Mouse (Mus musculus): Measurements from ENCODE around the gene Paqr4.

The Paqr4 gene

DNA sequence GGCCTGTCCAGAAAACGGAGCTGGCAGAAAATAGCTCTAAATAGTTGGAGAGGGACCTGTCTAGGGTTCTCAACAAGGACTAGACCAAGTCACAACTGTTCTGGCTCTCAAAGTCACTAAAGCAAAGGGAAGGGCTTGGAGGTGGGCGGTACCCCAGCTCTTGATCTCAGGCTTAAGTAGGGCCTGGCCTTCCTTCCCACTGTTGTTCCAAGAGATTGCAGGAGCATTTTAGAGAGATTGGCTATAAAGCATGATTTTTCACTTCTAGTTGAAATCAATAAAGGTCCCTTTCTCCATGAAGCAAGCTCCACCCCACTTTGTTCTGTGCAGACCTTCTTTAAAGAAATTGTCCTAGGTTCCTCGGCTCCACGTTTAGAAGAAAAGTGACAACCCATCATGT lies 15.2 kb downstream of the Paqr4 start:
- DNase-seq, result no peak

- no peak for DNase-seq
These were observed 18.1 kb downstream of the Paqr4 start, which contains the start of gene 1520401A03Rik for GRCm38 (mm10) chr17:23722376-23723125. Gene 1520401A03Rik (minus strand): TSS chr17:23722783.

- DNase-seq, result no peak
These were observed 18.8 kb downstream of the Paqr4 start for GRCm38 (mm10) chr17:23721886-23722285.

GRCm38 (mm10) chr17:23719455-23719854 lies 21.2 kb downstream of the Paqr4 start:
- no peak for DNase-seq

GRCm38 (mm10) chr17:23717003-23717402 lies 23.7 kb downstream of the Paqr4 start:
- no peak for DNase-seq

DNA sequence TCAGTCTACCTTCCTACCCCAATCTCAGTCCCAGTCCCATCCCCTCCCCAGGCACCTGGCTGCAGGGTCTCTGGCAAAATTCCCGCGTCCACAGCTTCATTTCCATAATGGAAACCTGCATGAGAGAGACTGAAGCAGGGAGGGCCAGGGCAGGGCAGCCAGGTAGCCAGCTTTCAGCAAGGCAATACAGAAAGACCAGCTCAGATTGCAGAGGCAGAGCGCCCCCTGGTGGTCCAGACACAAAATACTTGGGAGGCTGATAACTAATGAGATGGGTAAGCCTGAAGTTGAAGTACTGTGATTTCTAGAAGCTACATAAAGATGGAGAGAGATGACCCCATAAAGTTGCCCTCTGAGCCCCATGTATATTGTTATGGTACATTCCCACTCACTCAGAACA lies 34.5 kb downstream of the Paqr4 start:
- peak; percentile 70 for DNase-seq

DNA sequence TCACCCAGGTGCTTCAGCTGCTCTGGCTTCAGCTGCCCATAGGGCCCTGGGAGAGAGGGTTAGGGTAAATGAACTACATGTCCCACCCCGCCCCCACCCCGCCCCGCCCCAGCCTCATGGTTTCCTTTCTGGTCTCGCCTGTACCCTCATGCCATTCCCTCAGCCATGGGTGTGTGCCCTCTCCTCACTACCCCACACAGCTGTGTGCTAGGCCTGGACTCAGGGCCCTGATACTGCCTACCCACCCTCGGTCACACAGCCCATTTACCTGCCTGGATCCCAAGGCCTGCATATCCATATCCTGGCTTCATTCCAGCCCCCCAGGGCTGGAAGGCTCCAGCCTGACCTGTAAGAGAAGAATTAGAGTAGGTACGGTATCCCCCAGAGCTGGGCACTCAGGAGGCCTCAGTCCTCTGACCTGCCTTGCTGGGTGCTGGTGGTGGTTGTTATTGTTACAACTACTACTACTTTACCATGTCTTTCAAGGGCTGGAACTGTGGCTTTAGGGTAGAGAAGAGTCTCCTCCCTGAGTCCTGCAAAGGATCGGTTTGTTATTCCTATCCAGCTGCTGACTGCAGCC lies 35.1 kb downstream of the Paqr4 start:
- no peak for DNase-seq

DNA sequence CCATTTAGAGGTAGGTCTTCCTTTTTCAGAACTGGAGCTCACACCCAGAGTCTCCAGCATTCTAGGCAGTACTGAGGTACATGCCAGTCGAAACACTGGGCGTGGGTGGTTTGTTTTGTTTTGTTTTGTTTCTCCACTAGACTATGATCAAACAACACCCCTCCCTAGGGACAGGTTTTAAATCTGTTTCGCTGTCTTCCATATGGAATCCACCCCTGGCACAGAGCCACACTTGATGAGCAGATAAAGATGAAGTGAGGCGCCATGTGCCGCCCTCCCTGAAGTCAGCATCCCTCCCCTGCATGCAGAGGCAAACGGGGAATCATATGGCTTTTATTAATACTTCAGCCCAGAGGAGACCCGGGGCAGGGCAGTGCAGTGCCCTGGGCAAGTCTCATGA lies 35.9 kb downstream of the Paqr4 start:
- DNase-seq, result no peak

GRCm38 (mm10) chr17:23703301-23703700 lies 37.4 kb downstream of the Paqr4 start:
- DNase-seq, result no peak

GRCm38 (mm10) chr17:23700079-23700478 lies 40.6 kb downstream of the Paqr4 start:
- DNase-seq, result peak; percentile 79

GRCm38 (mm10) chr17:23699131-23700077 lies 41.3 kb downstream of the Paqr4 start:
- DNase-seq, result no peak

DNA sequence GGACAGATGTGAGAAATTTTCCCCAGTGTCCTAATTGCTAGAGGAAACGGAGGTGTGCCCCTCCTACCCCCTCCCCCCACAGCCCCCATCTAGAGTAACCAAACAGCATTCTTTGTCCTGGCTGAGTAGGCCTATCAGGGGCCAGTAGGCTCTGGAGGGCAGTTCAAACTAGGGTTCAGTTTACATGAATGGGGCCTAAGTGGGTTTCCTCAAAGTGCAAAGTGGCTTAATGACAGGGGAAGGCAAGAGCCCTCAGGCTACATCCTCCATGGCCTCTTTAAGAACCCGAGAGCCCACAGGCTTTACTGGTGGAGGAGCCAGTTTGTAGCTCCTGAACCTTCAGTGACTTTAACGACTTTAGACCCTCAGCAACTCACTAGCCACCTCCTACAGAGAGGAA lies 44.9 kb downstream of the Paqr4 start:
- no peak for DNase-seq

DNA sequence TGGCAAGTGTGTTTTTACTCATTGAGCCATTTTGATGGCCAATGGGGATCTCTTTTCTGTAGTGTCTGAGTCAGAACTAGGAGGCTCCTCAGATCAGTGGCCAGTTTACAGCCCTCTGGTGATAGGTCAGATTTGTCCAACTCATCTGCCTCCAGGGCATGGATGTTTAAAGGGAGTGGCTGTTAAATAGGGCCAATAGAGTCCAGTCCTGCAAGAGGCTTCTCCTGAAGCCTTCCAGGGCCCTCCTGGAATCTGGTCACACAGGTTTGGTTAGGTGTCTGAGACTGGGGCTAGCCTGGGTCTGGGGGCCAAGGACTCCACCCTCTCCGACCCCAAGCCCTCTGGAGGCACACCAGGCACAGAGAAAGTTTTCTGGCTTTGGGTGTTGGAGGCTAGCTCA lies 46.2 kb downstream of the Paqr4 start:
- DNase-seq, result no peak
